Mouse (Mus musculus) G1E (cell line): ENCODE measurements around the gene Ric8b.

Experiments used
- CTCF ChIP-seq: IDR thresholded peaks from 2 replicates; pipeline ENCODE4 v1.5.1; 2012; ENCODE audit warnings: low read depth, low read length, inconsistent platforms, mixed read lengths
- GATA1 ChIP-seq: IDR thresholded peaks from 2 replicates; pipeline ENCODE4 v1.6.1; 2012; ENCODE audit warnings: borderline replicate concordance, low read length, inconsistent platforms, mixed read lengths
- GATA2 ChIP-seq: IDR thresholded peaks from 2 replicates; pipeline ENCODE4 v1.6.1; 2012; ENCODE audit warnings: low read depth, low read length, inconsistent platforms, borderline replicate concordance
- TAL1 ChIP-seq: conservative IDR thresholded peaks from 2 replicates; pipeline ENCODE4 v1.6.1; 2012; ENCODE audit warnings: low read depth, low read length, inconsistent platforms, mixed read lengths

- TF ChIP-seq CTCF = no peak
- TF ChIP-seq TAL1 = no peak
- no peak for TF ChIP-seq GATA2
- TF ChIP-seq GATA1 = no peak
These were observed 46.1 kb upstream of the Ric8b start for GRCm38 (mm10) chr10:84871285-84871684.
